Mouse (Mus musculus) kidney, embryonic 15.5 days (tissue): ENCODE measurements at regions not wholly inside any gene's neighbourhood (a gene's known extent, or its start where the extent isn't known, plus 50 kb on each side); places are given as distances from the start of the nearest gene placed in this dataset.

Source experiments
- ATAC-seq: fragments of 200-750 bp; cut with Nextera tagmentation; replicated peaks from 2 replicates; pipeline ENCODE4 v1.8.0; 2017; ENCODE audit warnings: moderate TSS enrichment; ENCODE audit not compliant: low FRiP score
- H3K27ac ChIP-seq: fragments of 300-500 bp; sonication (generic); 2 replicates; pipeline ENCODE4 v1.5.1; 2015; ENCODE audit warnings: mild to moderate bottlenecking, inconsistent platforms
- H3K27me3 ChIP-seq: fragments of 300-500 bp; sonication (generic); 2 replicates; pipeline ENCODE4 v1.6.1; 2015; ENCODE audit warnings: inconsistent platforms
- H3K36me3 ChIP-seq: fragments of 300-500 bp; sonication (generic); 2 replicates; pipeline ENCODE4 v1.6.1; 2015; ENCODE audit warnings: inconsistent platforms
- H3K4me1 ChIP-seq: fragments of 300-500 bp; sonication (generic); 2 replicates; pipeline ENCODE4 v1.6.1; 2015; ENCODE audit warnings: inconsistent platforms
- H3K4me2 ChIP-seq: fragments of 300-500 bp; sonication (generic); 2 replicates; pipeline ENCODE4 v1.6.1; 2015; ENCODE audit warnings: moderate library complexity, mild to moderate bottlenecking, inconsistent platforms
- H3K4me3 ChIP-seq: fragments of 300-500 bp; sonication (generic); replicated peaks from 2 replicates; pipeline ENCODE4 v1.5.1; 2015; ENCODE audit warnings: mild to moderate bottlenecking, inconsistent platforms
- H3K9ac ChIP-seq: fragments of 300-500 bp; sonication (generic); 2 replicates; pipeline ENCODE4 v1.6.1; 2015; ENCODE audit warnings: mild to moderate bottlenecking, inconsistent platforms
- H3K9me3 ChIP-seq: fragments of 300-500 bp; sonication (generic); replicated peaks from 2 replicates; pipeline ENCODE4 v1.6.1; 2016; ENCODE audit warnings: inconsistent platforms
- WGBS: fragments of 180-500 bp; shearing (Covaris S2); methylation state at CpG from one replicate; pipeline ENCODE4 v1.1.7; 2015; ENCODE audit warnings: mixed read lengths; 5-methylcytosine and 5-hydroxymethylcytosine counted together

DNA sequence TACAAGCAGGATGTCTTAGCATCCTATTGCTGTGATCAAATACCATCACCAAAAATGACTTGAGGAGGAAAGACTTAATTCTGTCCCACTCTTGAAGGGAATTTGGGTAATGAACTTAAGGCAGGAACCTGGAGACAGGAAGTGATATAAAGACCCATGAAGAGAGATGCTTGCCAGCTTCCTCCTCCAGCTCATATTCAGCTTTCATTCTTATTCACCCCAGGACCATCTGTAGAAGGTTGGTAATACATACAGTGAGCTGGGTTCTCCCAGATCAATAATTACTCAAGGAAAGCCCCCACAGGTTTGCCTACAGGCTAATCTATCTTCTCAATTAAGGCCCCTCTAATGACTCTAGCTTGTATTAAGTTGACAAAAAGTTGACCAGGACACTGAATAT, 283.5 kb upstream of the Rarb start:
- no peak overlapping the region for H3K9ac ChIP-seq
- no peaks in the 10 kb centered on the region for H3K27me3 ChIP-seq
- H3K4me2 ChIP-seq: no peak overlapping the region
- no peaks in the 10 kb centered on the region for H3K36me3 ChIP-seq
- H3K4me3 ChIP-seq: no peak overlapping the region
- no peaks in the 10 kb centered on the region for H3K9me3 ChIP-seq
- no peaks in the 10 kb centered on the region for H3K4me1 ChIP-seq
- ATAC-seq: no peak
- H3K27ac ChIP-seq: no peak overlapping the region

- no peaks in the 10 kb centered on the region for H3K36me3 ChIP-seq
- H3K27me3 ChIP-seq: no peaks in the 10 kb centered on the region
- H3K4me3 ChIP-seq: no peak overlapping the region
- H3K9ac ChIP-seq: no peak overlapping the region
- no peaks in the 10 kb centered on the region for H3K9me3 ChIP-seq
- H3K4me1 ChIP-seq: no peaks in the 10 kb centered on the region
- 58% methylated on average over 4 of the region's 4 CpGs for WGBS
- no peak overlapping the region for H3K4me2 ChIP-seq
- ATAC-seq: no peak
- no peak overlapping the region for H3K27ac ChIP-seq
Observed at GRCm38 (mm10) chr14:17090573-17090937, 271.6 kb upstream of the Rarb start.

- no peaks in the 10 kb centered on the region for H3K27me3 ChIP-seq
- no peak overlapping the region for H3K9ac ChIP-seq
- H3K36me3 ChIP-seq: no peaks in the 10 kb centered on the region
- no peaks in the 10 kb centered on the region for H3K4me1 ChIP-seq
- WGBS: 46% methylated on average over 3 of the region's 3 CpGs
- no peak for ATAC-seq
- H3K9me3 ChIP-seq: no peaks in the 10 kb centered on the region
- H3K4me2 ChIP-seq: no peak overlapping the region
- H3K27ac ChIP-seq: no peak overlapping the region
- no peak overlapping the region for H3K4me3 ChIP-seq
Observed at GRCm38 (mm10) chr14:17089640-17090572, 270.9 kb upstream of the Rarb start.

- H3K27me3 ChIP-seq: no peaks in the 10 kb centered on the region
- H3K36me3 ChIP-seq: no peaks in the 10 kb centered on the region
- no peak overlapping the region for H3K4me3 ChIP-seq
- no peaks in the 10 kb centered on the region for H3K4me1 ChIP-seq
- H3K9ac ChIP-seq: no peak overlapping the region
- no peaks in the 10 kb centered on the region for H3K9me3 ChIP-seq
- no peak for ATAC-seq
- no peak overlapping the region for H3K4me2 ChIP-seq
- no peak overlapping the region for H3K27ac ChIP-seq
Observed at GRCm38 (mm10) chr14:17089089-17089634, 270.2 kb upstream of the Rarb start.

DNA sequence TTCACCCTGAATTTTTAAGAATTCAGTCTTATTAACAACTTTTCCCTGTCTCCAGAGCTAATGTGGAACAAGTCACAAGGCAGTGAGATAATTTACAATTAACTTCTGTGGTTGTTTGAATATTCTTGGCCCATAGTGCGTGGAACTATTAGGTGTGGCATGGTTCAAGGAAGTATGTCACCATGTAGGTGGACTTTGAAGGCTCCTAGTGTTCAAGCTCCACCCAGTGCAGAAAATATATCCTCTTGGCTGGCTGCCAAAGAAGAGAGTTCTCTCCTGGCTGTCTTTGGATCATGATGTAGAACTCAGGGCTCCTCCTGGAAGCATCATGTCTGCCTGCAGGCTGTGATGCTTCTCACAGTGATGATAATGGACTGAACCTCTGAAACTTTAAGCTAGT, 268.9 kb upstream of the Rarb start:
- no peak overlapping the region for H3K4me2 ChIP-seq
- 67% methylated on average over 1 of the region's 1 CpGs for WGBS
- H3K27ac ChIP-seq: no peak overlapping the region
- no peaks in the 10 kb centered on the region for H3K4me1 ChIP-seq
- H3K27me3 ChIP-seq: no peaks in the 10 kb centered on the region
- no peaks in the 10 kb centered on the region for H3K36me3 ChIP-seq
- H3K9me3 ChIP-seq: no peaks in the 10 kb centered on the region
- H3K9ac ChIP-seq: no peak overlapping the region
- H3K4me3 ChIP-seq: no peak overlapping the region
- no peak for ATAC-seq

DNA sequence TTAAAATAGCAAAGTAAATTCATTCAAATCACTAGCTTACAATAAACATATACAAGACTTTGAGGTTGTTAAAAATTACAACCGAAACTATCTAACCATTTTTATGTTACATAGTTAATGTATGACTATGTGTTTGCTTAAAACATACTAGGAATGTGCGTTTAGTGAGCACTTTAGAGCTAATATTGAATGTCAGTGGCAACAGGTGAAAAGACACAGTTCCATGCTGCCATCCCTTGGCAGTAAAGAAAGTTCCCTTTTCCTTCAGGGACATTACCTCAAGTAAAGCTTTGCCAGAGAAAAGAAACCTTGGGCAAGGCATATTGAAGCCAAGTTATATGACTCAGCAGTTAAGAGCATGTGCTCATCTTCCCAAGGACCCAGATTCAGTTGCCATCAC, 265.0 kb upstream of the Rarb start:
- no peak for ATAC-seq
- H3K4me2 ChIP-seq: no peak overlapping the region
- 58% methylated on average over 2 of the region's 2 CpGs for WGBS
- H3K27me3 ChIP-seq: no peaks in the 10 kb centered on the region
- H3K9me3 ChIP-seq: no peaks in the 10 kb centered on the region
- H3K36me3 ChIP-seq: no peaks in the 10 kb centered on the region
- H3K4me3 ChIP-seq: no peak overlapping the region
- no peaks in the 10 kb centered on the region for H3K4me1 ChIP-seq
- no peak overlapping the region for H3K9ac ChIP-seq
- H3K27ac ChIP-seq: no peak overlapping the region

GRCm38 (mm10) chr14:17081904-17082303, 262.9 kb upstream of the Rarb start:
- Histone ChIP-seq H3K36me3 (no peaks in the 10 kb centered on the region), H3K27ac (no peak overlapping the region), H3K9ac (no peak overlapping the region), H3K4me2 (no peak overlapping the region), H3K4me3 (no peak overlapping the region), H3K4me1 (no peaks in the 10 kb centered on the region), H3K27me3 (no peaks in the 10 kb centered on the region), H3K9me3 (no peaks in the 10 kb centered on the region)
- no peak for ATAC-seq
- WGBS: 75% methylated on average over 2 of the region's 2 CpGs

DNA sequence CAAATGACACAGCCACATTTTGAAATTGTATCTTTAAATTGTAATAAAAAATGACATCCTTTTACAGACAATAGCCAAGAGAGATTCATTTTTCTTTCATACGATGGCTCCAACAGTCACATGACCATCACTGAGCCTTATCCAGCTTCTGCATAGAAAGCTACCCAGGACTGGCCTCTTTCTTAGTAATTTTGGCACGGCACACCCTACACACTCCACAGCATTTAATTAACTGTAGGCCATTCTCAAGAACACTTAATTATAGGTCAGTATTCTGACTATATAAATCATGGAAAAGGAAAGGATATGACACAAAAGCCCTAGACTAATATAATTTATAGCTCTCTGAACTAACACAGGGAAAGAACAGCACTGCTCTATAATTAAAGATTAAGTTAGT, 260.6 kb upstream of the Rarb start:
- no peaks in the 10 kb centered on the region for H3K9me3 ChIP-seq
- H3K36me3 ChIP-seq: no peaks in the 10 kb centered on the region
- ATAC-seq: peak; percentile 70; the same call in 1 of the 2 replicates
- H3K27me3 ChIP-seq: no peaks in the 10 kb centered on the region
- H3K4me1 ChIP-seq: no peaks in the 10 kb centered on the region
- H3K4me2 ChIP-seq: no peak overlapping the region
- 40% methylated on average over 2 of the region's 2 CpGs for WGBS
- H3K4me3 ChIP-seq: no peak overlapping the region
- H3K9ac ChIP-seq: no peak overlapping the region
- H3K27ac ChIP-seq: no peak overlapping the region

- no peak for ATAC-seq
- Histone ChIP-seq H3K9me3 (no peaks in the 10 kb centered on the region), H3K27me3 (no peaks in the 10 kb centered on the region), H3K4me2 (no peak overlapping the region), H3K36me3 (no peaks in the 10 kb centered on the region), H3K4me1 (no peaks in the 10 kb centered on the region), H3K4me3 (no peak overlapping the region), H3K9ac (no peak overlapping the region), H3K27ac (no peak overlapping the region)
- 83% methylated on average over 1 of the region's 1 CpGs for WGBS
Observed at GRCm38 (mm10) chr14:17061358-17061757, 242.4 kb upstream of the Rarb start.

GRCm38 (mm10) chr14:17058438-17058837, 239.5 kb upstream of the Rarb start:
- Histone ChIP-seq H3K4me2 (no peak overlapping the region), H3K9me3 (no peaks in the 10 kb centered on the region), H3K36me3 (no peaks in the 10 kb centered on the region), H3K4me1 (peaks cover 7% of the 10 kb centered on the region; the same call in 1 of the 2 replicates), H3K27ac (no peak overlapping the region), H3K9ac (no peak overlapping the region), H3K27me3 (no peaks in the 10 kb centered on the region), H3K4me3 (no peak overlapping the region)
- WGBS: 100% methylated on average over 1 of the region's 1 CpGs
- ATAC-seq: no peak

- WGBS: 85% methylated on average over 3 of the region's 3 CpGs
- Histone ChIP-seq H3K27ac (no peak overlapping the region), H3K27me3 (no peaks in the 10 kb centered on the region), H3K36me3 (no peaks in the 10 kb centered on the region), H3K9ac (no peak overlapping the region), H3K4me3 (no peak overlapping the region), H3K9me3 (no peaks in the 10 kb centered on the region), H3K4me1 (peaks cover 7% of the 10 kb centered on the region; the same call in 1 of the 2 replicates), H3K4me2 (no peak overlapping the region)
- ATAC-seq: no peak
Observed at GRCm38 (mm10) chr14:17057355-17057754, 238.4 kb upstream of the Rarb start.

GRCm38 (mm10) chr14:17055741-17056140, 236.8 kb upstream of the Rarb start:
- H3K4me1 ChIP-seq: peaks cover 7% of the 10 kb centered on the region; the same call in 1 of the 2 replicates
- no peak overlapping the region for H3K4me2 ChIP-seq
- H3K4me3 ChIP-seq: no peak overlapping the region
- H3K9ac ChIP-seq: no peak overlapping the region
- H3K36me3 ChIP-seq: no peaks in the 10 kb centered on the region
- no peaks in the 10 kb centered on the region for H3K27me3 ChIP-seq
- no peak for ATAC-seq
- H3K27ac ChIP-seq: no peak overlapping the region
- no peaks in the 10 kb centered on the region for H3K9me3 ChIP-seq
- 63% methylated on average over 1 of the region's 1 CpGs for WGBS
